Mouse (Mus musculus): ENCODE measurements around the gene Slc5a6.

Gene Slc5a6

GRCm38 (mm10) chr5:31048763-31049641, at the start of gene Slc5a6:
Slc5a6 (minus strand) TSS chr5:31048924.
- DNase-seq (ENCODE audit: low read depth, low spot score), result no peak

- no peak for DNase-seq (ENCODE audit: low read depth, low spot score)
Measured at GRCm38 (mm10) chr5:31095711-31096480, 47.2 kb upstream of the Slc5a6 start.

- no peak for DNase-seq (ENCODE audit: low read depth, low spot score)
Measured at GRCm38 (mm10) chr5:31094799-31095691, 46.3 kb upstream of the Slc5a6 start.

- DNase-seq (ENCODE audit: low read depth, low spot score), result no peak
Measured at GRCm38 (mm10) chr5:31094100-31094798, 45.5 kb upstream of the Slc5a6 start.

GRCm38 (mm10) chr5:31093151-31094041, 44.7 kb upstream of the Slc5a6 start:
- no peak for DNase-seq (ENCODE audit: low read depth, low spot score)

GRCm38 (mm10) chr5:31092231-31092975, 43.7 kb upstream of the Slc5a6 start:
- DNase-seq (ENCODE audit: low read depth, low spot score), result no peak

- DNase-seq (ENCODE audit: low read depth, low spot score), result no peak
Measured at GRCm38 (mm10) chr5:31087131-31087530, 38.4 kb upstream of the Slc5a6 start.

GRCm38 (mm10) chr5:31086606-31087005, 37.9 kb upstream of the Slc5a6 start:
- DNase-seq (ENCODE audit: low read depth, low spot score), result no peak

GRCm38 (mm10) chr5:31083949-31084348, 35.2 kb upstream of the Slc5a6 start:
- DNase-seq (ENCODE audit: low read depth, low spot score), result no peak

GRCm38 (mm10) chr5:31082935-31083625, 34.4 kb upstream of the Slc5a6 start:
- DNase-seq (ENCODE audit: low read depth, low spot score), result no peak

GRCm38 (mm10) chr5:31082355-31082754, 33.6 kb upstream of the Slc5a6 start:
- no peak for DNase-seq (ENCODE audit: low read depth, low spot score)

GRCm38 (mm10) chr5:31081386-31081785, 32.7 kb upstream of the Slc5a6 start:
- no peak for DNase-seq (ENCODE audit: low read depth, low spot score)

- DNase-seq (ENCODE audit: low read depth, low spot score), result no peak
Measured at GRCm38 (mm10) chr5:31080795-31081164, 32.1 kb upstream of the Slc5a6 start.

- no peak for DNase-seq (ENCODE audit: low read depth, low spot score)
Measured at GRCm38 (mm10) chr5:31080059-31080794, 31.5 kb upstream of the Slc5a6 start.

GRCm38 (mm10) chr5:31076346-31076745, 27.6 kb upstream of the Slc5a6 start:
- no peak for DNase-seq (ENCODE audit: low read depth, low spot score)

- DNase-seq (ENCODE audit: low read depth, low spot score), result no peak
Measured at GRCm38 (mm10) chr5:31073176-31073575, 24.5 kb upstream of the Slc5a6 start.

- no peak for DNase-seq (ENCODE audit: low read depth, low spot score)
Measured at GRCm38 (mm10) chr5:31071821-31072220, 23.1 kb upstream of the Slc5a6 start.

GRCm38 (mm10) chr5:31071059-31071458, 22.3 kb upstream of the Slc5a6 start:
- no peak for DNase-seq (ENCODE audit: low read depth, low spot score)

All from retina, adult 2 months (tissue).